Mouse (Mus musculus) midbrain, embryonic 10.5 days (tissue): ENCODE measurements around the gene Rasl10b. TPM values are rescaled to one million over a fixed set of nuclear protein-coding genes. Genes with fewer than 3 reads are reported as not detected.

Source experiments
- DNase-seq: peaks from one replicate; pipeline ENCODE4 v3.0.0-alpha.2; 2017; ENCODE audit warnings: low spot score
- H3K27ac ChIP-seq: fragments of 300-500 bp; sonication (generic); replicated peaks from 2 replicates; pipeline ENCODE4 v1.5.1; 2016; ENCODE audit warnings: mild to moderate bottlenecking
- H3K27me3 ChIP-seq: fragments of 300-500 bp; sonication (generic); 2 replicates; pipeline ENCODE4 v1.6.1; 2016; ENCODE audit warnings: low read depth, mild to moderate bottlenecking; ENCODE audit not compliant: poor library complexity, severe bottlenecking
- H3K36me3 ChIP-seq: fragments of 300-500 bp; sonication (generic); 2 replicates; pipeline ENCODE4 v1.6.1; 2016; ENCODE audit warnings: mild to moderate bottlenecking, moderate library complexity
- H3K4me1 ChIP-seq: fragments of 300-500 bp; sonication (generic); 2 replicates; pipeline ENCODE4 v1.6.1; 2016
- H3K4me3 ChIP-seq: fragments of 300-500 bp; sonication (generic); 2 replicates; pipeline ENCODE4 v1.5.1; 2016; ENCODE audit warnings: mild to moderate bottlenecking, moderate library complexity
- H3K9me3 ChIP-seq: fragments of 300-500 bp; sonication (generic); replicated peaks from 2 replicates; pipeline ENCODE4 v1.6.1; 2016; ENCODE audit warnings: mild to moderate bottlenecking
- WGBS: fragments of 180-500 bp; shearing (Covaris S2); methylation state at CpG from one replicate; pipeline ENCODE4 v1.1.7; 2016; 5-methylcytosine and 5-hydroxymethylcytosine counted together
- polyA plus RNA-seq: library from polyadenylated mRNA; unstranded; fragments of >200 nt; fragmentation: Nextera tagmentation; extraction: Ambion mirVana; gene quantifications from 2 replicates; pipeline ENCODE4 v1.2.1, GENCODE M21; 2016

The Rasl10b gene
- polyA plus RNA-seq, 1 experiment from 2014 or later = 3.9 TPM

DNA sequence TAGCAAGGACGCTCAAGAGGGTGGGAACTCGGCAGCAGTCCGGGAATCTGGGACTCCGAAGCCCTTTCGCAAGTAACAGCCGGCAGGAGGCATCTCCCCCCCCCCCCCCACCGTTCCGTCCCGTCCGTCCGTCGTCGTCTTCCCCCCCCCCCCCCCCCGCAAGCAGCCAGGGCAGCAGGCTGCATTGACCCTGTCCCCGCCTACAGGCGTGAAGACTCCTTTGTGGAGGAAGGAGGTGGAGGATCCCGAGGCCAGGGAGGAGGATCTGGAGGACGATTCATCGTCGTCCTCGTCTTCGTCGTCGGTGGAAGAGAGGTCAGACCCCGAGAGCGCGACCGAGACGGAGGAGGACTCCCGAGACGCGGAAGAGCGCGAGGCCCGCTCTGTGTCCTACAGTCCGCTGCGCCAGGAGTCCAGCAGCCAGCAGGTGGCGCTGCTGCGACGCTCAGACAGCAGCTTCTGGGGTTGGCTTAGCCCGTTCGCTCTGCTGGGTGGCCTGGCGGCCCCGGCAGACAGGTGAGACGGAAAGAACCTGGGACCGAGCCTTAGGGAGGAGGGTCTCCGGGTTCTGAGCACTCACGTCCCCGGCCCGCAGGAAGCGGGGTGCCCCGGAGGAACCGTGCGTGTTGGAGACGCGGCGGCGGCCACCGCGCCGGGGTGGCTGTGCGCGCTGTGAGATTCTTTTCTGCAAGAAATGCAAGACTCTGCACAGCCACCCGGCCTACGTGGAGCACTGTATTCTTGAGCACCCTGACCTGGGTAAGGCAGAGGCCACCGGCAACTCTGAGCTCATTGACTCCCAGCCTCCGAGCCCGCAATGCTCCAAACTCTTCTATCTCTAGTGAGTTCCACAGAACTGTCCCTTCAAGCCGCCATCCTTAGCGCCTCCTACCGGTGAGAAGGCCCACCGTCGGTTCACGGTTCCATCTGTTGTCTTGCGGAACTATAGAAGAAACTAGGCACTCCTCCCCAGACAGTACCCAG, 31.4 kb downstream of the Rasl10b start:
- Histone ChIP-seq H3K4me1 (peaks cover 41% of the 10 kb centered on the region), H3K36me3 (no peaks in the 10 kb centered on the region), H3K27ac (peak overlapping the region; percentile 79), H3K27me3 (peaks cover 70% of the 10 kb centered on the region), H3K4me3 (peak overlapping the region; percentile 74), H3K9me3 (no peaks in the 10 kb centered on the region)
- peak; percentile 87 for DNase-seq
- WGBS = under 1% methylated on average over 67 of the region's 75 CpGs

DNA sequence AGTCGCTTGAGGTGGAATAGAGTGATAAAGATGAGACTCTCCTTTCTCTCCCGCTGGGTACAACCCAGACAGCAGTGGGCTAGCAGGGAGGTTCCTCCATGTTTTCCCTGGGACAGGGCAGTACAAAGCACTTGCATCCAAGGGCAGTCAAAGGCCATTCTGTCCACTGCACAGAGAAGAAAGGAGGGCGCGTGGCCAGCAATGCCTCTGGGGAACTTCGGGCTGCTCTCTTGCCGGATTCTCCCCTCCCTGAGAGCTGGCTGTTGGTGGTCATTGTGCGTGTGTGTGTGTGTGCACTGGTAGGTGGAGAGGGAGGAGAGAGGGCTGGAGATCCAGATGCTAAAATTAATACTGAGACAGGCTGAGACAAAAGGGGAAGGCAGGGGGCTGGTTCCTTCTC, 32.3 kb downstream of the Rasl10b start:
- H3K4me3 ChIP-seq = peak overlapping the region; percentile 74; the same call in 1 of the 2 replicates
- H3K27ac ChIP-seq = no peak overlapping the region
- WGBS = 45% methylated on average over 7 of the region's 7 CpGs
- no peaks in the 10 kb centered on the region for H3K9me3 ChIP-seq
- H3K27me3 ChIP-seq = peaks cover 73% of the 10 kb centered on the region
- no peak for DNase-seq
- no peaks in the 10 kb centered on the region for H3K36me3 ChIP-seq
- peaks cover 41% of the 10 kb centered on the region for H3K4me1 ChIP-seq

DNA sequence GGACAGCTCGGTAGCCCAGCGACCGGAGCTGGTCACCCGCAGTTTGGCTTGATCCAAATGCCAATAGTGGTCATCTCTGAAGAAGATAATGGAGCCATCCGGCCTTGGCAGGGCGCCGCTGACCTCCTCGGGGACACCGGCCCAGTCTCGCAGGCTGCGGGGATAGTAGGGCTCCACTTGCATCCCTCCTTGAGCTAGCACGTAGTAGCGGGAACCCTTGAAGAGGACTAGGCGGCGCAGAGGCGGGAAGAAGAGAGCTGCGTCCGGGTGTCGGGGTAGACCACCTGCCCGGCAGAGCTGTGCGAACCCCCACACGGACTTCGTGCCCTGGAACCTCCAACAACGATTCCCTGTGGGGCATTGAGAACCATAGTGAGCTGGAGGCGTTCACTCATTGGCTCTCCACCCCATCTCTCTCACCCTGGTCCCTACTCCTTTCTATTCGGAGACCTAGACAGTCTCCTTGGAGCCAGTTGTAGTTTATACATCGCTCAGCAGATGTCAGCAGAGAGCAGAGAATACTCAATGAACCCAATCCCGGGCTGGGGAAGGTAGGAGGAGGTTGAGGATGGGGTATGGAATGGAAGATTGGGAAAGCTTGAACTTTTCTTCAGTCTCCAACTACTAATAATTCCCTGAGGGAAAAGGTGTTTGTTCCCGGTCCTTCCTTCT, 33.8 kb downstream of the Rasl10b start:
- Histone ChIP-seq H3K27me3 (peaks cover 88% of the 10 kb centered on the region), H3K9me3 (no peaks in the 10 kb centered on the region), H3K27ac (no peak overlapping the region), H3K4me1 (peaks cover 52% of the 10 kb centered on the region), H3K4me3 (peak overlapping the region; percentile 44), H3K36me3 (no peaks in the 10 kb centered on the region)
- DNase-seq = peak; percentile 80
- 12% methylated on average over 29 of the region's 29 CpGs for WGBS

DNA sequence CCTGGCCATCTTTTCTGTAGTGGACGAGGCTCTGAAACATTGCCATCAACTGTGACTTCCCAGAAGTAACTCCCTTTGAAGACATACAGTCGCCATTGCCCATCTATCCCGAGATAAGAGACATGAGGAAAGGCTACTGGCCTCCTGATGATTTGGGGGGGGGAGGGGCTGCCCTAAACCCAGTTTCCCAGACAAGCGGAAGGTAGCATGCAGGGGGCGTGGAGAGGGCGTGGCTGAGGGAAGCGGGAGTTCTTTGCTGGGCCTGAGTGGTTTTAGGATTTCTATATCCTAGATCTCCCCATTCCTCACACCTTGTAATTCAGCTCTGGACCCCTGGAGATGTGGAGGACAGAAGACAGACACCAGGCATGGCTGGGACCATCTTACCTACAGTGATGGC, 34.9 kb downstream of the Rasl10b start:
- no peak for DNase-seq
- no peaks in the 10 kb centered on the region for H3K36me3 ChIP-seq
- no peak overlapping the region for H3K27ac ChIP-seq
- H3K9me3 ChIP-seq = no peaks in the 10 kb centered on the region
- peaks cover 63% of the 10 kb centered on the region for H3K4me1 ChIP-seq
- 7% methylated on average over 7 of the region's 7 CpGs for WGBS
- H3K4me3 ChIP-seq = no peak overlapping the region
- H3K27me3 ChIP-seq = peaks cover 86% of the 10 kb centered on the region

DNA sequence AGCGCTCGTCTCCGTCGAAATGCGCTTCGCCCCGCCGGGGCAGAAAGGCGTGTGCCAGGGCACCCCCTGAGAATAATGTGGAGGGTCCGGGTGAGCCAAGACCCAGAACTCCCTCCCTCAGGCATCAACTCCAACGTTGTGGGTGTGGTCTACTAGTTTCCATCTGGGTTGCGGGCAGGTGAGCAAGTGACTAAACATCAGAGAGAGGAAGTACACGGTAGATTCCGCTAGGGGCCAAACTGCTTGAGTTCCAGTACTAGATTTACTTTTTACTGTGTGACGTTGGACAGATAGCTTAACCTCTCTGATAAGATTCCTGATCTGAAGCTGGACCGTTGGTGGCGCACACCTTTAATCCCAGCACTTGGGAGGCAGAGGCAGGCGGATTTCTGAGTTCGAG, 36.1 kb downstream of the Rasl10b start:
- peaks cover 69% of the 10 kb centered on the region for H3K4me1 ChIP-seq
- no peak overlapping the region; the same call in 1 of the 2 replicates for H3K27ac ChIP-seq
- peak overlapping the region; percentile 38 for H3K4me3 ChIP-seq
- DNase-seq = no peak
- peaks cover 86% of the 10 kb centered on the region for H3K27me3 ChIP-seq
- WGBS = 27% methylated on average over 19 of the region's 19 CpGs
- no peaks in the 10 kb centered on the region for H3K9me3 ChIP-seq
- H3K36me3 ChIP-seq = no peaks in the 10 kb centered on the region

DNA sequence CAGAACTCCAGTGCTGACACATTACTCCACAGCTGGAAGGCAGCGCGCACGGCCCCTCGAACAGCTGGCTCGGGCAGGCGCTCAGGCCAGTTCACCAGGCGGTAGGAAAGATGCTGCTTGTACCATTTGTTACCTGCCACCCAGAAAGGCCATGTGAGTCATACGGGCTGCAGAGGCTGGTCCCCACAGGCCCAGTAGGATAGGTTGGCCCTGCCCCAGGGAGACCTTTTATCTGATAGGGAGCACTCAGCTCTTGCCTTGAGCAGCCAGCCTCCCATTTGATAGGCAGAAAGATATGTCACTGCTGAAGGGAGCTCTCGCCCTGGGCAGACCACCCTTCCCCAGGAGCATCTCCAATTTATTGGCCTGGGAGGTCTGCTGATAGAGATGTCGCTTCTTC, 38.7 kb downstream of the Rasl10b start:
- Histone ChIP-seq H3K27ac (0 out of 2 replicates have a peak overlapping the region, but pooled peaks have one; percentile 42), H3K36me3 (no peaks in the 10 kb centered on the region), H3K9me3 (no peaks in the 10 kb centered on the region), H3K27me3 (peaks cover 80% of the 10 kb centered on the region), H3K4me3 (no peak overlapping the region), H3K4me1 (peaks cover 51% of the 10 kb centered on the region)
- WGBS = 76% methylated on average over 10 of the region's 10 CpGs
- DNase-seq = no peak

DNA sequence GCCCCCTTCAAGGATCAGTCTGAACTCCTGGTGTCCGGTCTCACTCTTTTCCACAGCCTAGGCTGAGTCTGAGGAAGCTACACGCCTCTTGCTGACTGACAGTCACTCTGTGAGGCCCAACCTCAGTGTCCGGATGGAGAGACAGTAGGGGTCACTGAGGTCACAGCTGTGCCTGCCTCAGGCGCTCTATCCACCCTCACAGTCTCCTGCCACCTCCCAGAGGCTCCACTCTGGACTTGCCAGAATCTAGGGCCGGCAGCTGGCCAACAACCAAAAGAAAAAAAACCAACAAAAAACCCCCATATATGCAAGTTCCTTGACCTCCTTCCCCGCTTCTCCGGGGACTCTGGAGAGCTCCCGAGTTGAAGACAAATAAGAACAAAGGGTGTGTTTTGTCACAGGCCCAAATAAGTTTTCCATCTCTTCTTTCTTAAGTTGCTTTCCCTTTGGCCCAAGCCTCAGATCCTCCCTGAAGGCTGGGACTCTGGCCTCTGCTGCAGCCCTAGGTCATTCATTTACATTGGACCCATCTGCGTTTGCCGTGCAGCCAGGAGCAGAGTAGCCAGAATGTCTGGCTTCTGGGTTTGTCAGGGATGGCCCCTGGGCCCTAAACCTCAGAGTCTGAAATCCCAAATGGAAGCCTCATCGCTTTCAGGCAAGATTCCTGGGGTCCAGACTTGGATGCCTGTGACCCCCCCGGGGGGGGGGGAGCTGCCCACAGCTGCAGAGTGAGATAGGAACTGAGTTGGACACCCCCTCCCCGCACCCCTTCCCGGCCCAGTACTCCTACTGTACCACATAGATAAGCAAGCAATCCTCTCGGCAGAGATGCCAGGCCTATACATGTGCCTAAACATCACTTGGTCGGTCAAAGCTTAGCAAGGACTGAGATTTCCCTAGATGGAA, 39.3 kb downstream of the Rasl10b start:
- Histone ChIP-seq H3K4me1 (peaks cover 47% of the 10 kb centered on the region), H3K4me3 (no peak overlapping the region), H3K27me3 (peaks cover 77% of the 10 kb centered on the region), H3K27ac (peak overlapping the region; percentile 42), H3K9me3 (no peaks in the 10 kb centered on the region), H3K36me3 (no peaks in the 10 kb centered on the region)
- 47% methylated on average over 16 of the region's 16 CpGs for WGBS
- peak; percentile 54 for DNase-seq

DNA sequence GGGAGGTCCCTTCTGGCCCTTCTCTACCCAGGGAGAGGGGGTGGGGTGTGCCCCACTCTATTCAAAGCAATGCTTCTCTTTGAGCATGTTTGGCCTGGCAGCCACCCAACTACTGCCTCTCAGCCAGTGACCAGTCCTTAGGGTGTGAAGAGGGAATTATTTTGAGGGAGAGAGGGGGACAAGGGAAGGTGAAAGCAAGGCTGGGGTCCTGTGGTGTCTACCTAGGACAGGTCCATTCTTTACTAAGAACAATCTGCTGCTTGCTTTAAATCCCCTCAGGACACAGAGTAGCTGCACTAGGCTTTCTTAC, 39.9 kb downstream of the Rasl10b start:
- H3K27me3 ChIP-seq = peaks cover 73% of the 10 kb centered on the region
- H3K27ac ChIP-seq = peak overlapping the region; percentile 42
- H3K4me3 ChIP-seq = no peak overlapping the region
- H3K4me1 ChIP-seq = peaks cover 43% of the 10 kb centered on the region
- H3K9me3 ChIP-seq = no peaks in the 10 kb centered on the region
- no peak for DNase-seq
- H3K36me3 ChIP-seq = no peaks in the 10 kb centered on the region

DNA sequence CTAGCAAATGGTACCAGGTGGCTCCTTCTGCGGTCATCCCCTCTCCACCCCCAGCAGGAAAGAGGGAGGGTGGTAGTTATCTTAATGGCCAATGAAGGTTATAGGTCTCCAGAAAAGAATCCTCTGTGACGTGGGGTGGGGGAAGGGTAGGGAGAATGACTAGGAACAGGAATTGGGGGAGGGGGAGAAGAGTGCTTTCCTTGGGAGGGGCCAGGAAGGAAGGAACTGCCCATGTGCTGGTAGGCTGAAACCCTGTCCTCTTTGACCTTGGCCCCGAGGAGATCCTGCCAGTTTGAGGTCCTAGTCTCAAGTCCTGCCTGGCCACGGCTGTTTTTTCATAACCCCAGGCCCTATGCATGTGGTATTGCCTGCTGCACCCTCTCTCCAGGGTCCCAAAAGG, 40.4 kb downstream of the Rasl10b start:
- no peak overlapping the region for H3K4me3 ChIP-seq
- H3K27ac ChIP-seq = peak overlapping the region; percentile 42; the same call in 1 of the 2 replicates
- H3K9me3 ChIP-seq = no peaks in the 10 kb centered on the region
- peaks cover 39% of the 10 kb centered on the region for H3K4me1 ChIP-seq
- DNase-seq = no peak
- peaks cover 73% of the 10 kb centered on the region for H3K27me3 ChIP-seq
- 68% methylated on average over 4 of the region's 4 CpGs for WGBS
- H3K36me3 ChIP-seq = no peaks in the 10 kb centered on the region

DNA sequence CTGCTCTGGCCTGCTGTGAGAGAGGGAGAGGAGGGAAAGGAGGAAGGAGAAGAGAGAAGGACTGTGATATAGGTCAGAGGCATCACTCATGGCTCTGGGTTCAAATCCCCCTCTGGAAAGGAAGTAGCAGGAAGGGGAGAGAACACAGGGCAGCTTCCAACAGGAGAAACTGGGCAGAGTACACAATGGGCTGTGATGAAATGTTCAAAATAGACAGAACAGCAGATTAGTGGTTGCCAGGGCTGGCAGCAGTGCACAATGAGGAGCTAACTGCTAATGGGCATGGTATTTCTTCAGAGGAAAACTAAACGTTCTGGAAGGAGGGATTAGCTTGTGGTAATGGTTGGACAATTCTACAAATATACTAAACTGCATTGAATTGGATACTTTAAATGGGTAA, 41.6 kb downstream of the Rasl10b start:
- WGBS = 39% methylated on average over 1 of the region's 1 CpGs
- peaks cover 73% of the 10 kb centered on the region for H3K27me3 ChIP-seq
- DNase-seq = no peak
- no peaks in the 10 kb centered on the region for H3K36me3 ChIP-seq
- H3K27ac ChIP-seq = no peak overlapping the region
- H3K4me1 ChIP-seq = peaks cover 36% of the 10 kb centered on the region
- H3K9me3 ChIP-seq = no peaks in the 10 kb centered on the region
- no peak overlapping the region for H3K4me3 ChIP-seq

DNA sequence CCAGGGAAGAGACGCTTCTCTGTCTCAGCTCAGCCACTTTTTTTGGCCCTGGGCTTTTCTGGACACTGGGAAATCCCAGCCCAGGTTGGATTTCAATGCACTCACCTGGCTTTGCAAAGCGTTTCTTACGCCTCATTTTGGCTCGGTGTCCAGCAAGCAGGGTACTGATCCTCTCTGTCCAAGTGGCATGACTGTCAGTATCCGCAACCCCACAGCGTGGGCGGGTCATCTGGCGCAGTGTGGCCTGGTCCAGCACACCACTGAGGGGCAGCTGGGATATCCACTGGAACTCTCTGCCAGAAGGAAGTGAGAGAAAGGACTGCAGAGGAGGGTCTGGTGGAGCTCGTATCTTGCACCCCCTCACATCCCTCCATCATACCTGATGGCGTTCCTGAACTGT, 42.3 kb downstream of the Rasl10b start:
- no peak for DNase-seq
- H3K27ac ChIP-seq = no peak overlapping the region
- H3K4me3 ChIP-seq = no peak overlapping the region
- H3K4me1 ChIP-seq = peaks cover 38% of the 10 kb centered on the region
- 89% methylated on average over 10 of the region's 10 CpGs for WGBS
- no peaks in the 10 kb centered on the region for H3K9me3 ChIP-seq
- H3K27me3 ChIP-seq = peaks cover 73% of the 10 kb centered on the region
- no peaks in the 10 kb centered on the region for H3K36me3 ChIP-seq

DNA sequence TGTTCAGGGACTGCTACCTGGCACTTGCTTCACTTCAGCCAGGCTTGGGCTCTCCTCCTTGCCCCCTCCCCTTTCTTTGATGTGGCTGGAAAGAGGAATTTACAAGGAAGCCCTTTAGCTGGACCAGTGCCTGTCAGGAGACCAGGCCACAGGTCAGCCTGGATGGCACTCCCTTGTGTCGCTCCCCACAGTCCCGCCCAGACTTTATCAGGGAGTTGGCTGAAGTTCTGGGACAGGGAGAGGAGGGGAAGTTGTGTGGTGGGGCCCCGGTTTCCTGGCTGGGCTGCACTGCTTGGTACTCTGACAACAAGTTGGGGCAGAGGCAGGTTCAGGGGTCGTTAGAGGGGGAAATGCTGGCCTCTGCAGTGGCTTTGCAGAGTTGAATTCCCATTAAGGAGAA, 45.6 kb downstream of the Rasl10b start:
- Histone ChIP-seq H3K9me3 (no peaks in the 10 kb centered on the region), H3K4me1 (peaks cover 33% of the 10 kb centered on the region), H3K27me3 (peaks cover 74% of the 10 kb centered on the region), H3K27ac (0 out of 2 replicates have a peak overlapping the region, but pooled peaks have one; percentile 9), H3K36me3 (no peaks in the 10 kb centered on the region), H3K4me3 (no peak overlapping the region)
- no peak for DNase-seq
- WGBS = 48% methylated on average over 4 of the region's 4 CpGs
